Mouse (Mus musculus) ES-E14 (cell line): ENCODE results near the gene Kcnk2. TPM values are rescaled to one million over a fixed set of nuclear protein-coding genes. Genes with fewer than 3 reads are reported as not detected.

Experiments
- DNase-seq: peaks from one replicate; pipeline ENCODE4 v3.0.0-alpha.2; 2013; ENCODE audit warnings: low read depth, low spot score
- H3K27ac ChIP-seq: 2 replicates; pipeline ENCODE4 v1.5.1; 2012; ENCODE audit warnings: low read depth, mild to moderate bottlenecking, low read length, moderate library complexity, mixed read lengths; ENCODE audit not compliant: poor library complexity, insufficient read depth, severe bottlenecking
- H3K36me3 ChIP-seq: 2 replicates; pipeline ENCODE4 v1.6.1; 2012; ENCODE audit warnings: mild to moderate bottlenecking, low read length, moderate library complexity, mixed read lengths; ENCODE audit not compliant: control insufficient read depth, poor library complexity, insufficient read depth, severe bottlenecking
- H3K4me1 ChIP-seq, 2 experiments: fragments of 150-350 bp in 1 of 2; sonication (generic) in 1 of 2; 2 replicates each; pipeline ENCODE4 v1.6.1; 2012; ENCODE audit warnings: low read length in 2 of 2, mild to moderate bottlenecking in 1 of 2, mixed read lengths in 1 of 2; ENCODE audit not compliant: control insufficient read depth in 2 of 2, insufficient read depth in 2 of 2, poor library complexity in 1 of 2
- H3K4me3 ChIP-seq, 2 experiments: fragments of 150-350 bp in 1 of 2; sonication (generic) in 1 of 2; 2 replicates each; pipeline ENCODE4 v1.5.1; 2012; ENCODE audit warnings: low read length in 2 of 2, low read depth in 1 of 2, mild to moderate bottlenecking in 1 of 2, mixed read lengths in 1 of 2; ENCODE audit not compliant: insufficient read depth in 1 of 2, poor library complexity in 1 of 2, severe bottlenecking in 1 of 2
- H3K9ac ChIP-seq: 2 replicates; pipeline ENCODE4 v1.6.1; 2012; ENCODE audit warnings: low read depth, mild to moderate bottlenecking, low read length, mixed read lengths; ENCODE audit not compliant: poor library complexity, insufficient read depth, severe bottlenecking
- H3K9me3 ChIP-seq: fragments of 150-350 bp; sonication (generic); 2 replicates; pipeline ENCODE4 v1.6.1; 2012; ENCODE audit warnings: low read depth, mild to moderate bottlenecking, low read length; ENCODE audit not compliant: control insufficient read depth, insufficient read depth
- CHD2 ChIP-seq: IDR thresholded peaks from 2 replicates; pipeline ENCODE4 v1.6.1; 2014; ENCODE audit warnings: mild to moderate bottlenecking, low read depth, low read length, inconsistent platforms
- HCFC1 ChIP-seq: IDR thresholded peaks from 2 replicates; pipeline ENCODE4 v1.6.1; 2012; ENCODE audit warnings: low read length, inconsistent platforms, borderline replicate concordance; ENCODE audit not compliant: insufficient read depth
- MAFK ChIP-seq: IDR thresholded peaks from 2 replicates; pipeline ENCODE4 v1.6.1; 2014; ENCODE audit warnings: mild to moderate bottlenecking, low read depth, low read length, inconsistent platforms; ENCODE audit not compliant: insufficient read depth
- ZC3H11A ChIP-seq: IDR thresholded peaks from 2 replicates; pipeline ENCODE4 v1.6.1; 2012; ENCODE audit warnings: low read depth, mild to moderate bottlenecking, inconsistent platforms, low read length, borderline replicate concordance
- ZNF384 ChIP-seq: IDR thresholded peaks from 2 replicates; pipeline ENCODE4 v1.6.1; 2012; ENCODE audit warnings: low read depth, low read length, inconsistent platforms
- in situ Hi-C, 2 experiments: fragments of 600-800 bp; cut with MboI; formaldehyde crosslinking; loops; one replicate each; pipeline ENCODE4 v1.15.1; 2025; ENCODE audit warnings: low sequenced_read_pairs in 2 of 2, inconsistent platforms in 1 of 2; ENCODE audit not compliant: unreplicated experiment in 2 of 2
- total RNA-seq: library from RNA; depleted of rRNA; stranded (reverse); fragments of 300-350 nt; gene quantifications from 2 replicates; pipeline ENCODE4 v1.2.3, GENCODE M21; 2012

Kcnk2 gene
- total RNA-seq, 1 experiment, result 0.94 TPM

DNA sequence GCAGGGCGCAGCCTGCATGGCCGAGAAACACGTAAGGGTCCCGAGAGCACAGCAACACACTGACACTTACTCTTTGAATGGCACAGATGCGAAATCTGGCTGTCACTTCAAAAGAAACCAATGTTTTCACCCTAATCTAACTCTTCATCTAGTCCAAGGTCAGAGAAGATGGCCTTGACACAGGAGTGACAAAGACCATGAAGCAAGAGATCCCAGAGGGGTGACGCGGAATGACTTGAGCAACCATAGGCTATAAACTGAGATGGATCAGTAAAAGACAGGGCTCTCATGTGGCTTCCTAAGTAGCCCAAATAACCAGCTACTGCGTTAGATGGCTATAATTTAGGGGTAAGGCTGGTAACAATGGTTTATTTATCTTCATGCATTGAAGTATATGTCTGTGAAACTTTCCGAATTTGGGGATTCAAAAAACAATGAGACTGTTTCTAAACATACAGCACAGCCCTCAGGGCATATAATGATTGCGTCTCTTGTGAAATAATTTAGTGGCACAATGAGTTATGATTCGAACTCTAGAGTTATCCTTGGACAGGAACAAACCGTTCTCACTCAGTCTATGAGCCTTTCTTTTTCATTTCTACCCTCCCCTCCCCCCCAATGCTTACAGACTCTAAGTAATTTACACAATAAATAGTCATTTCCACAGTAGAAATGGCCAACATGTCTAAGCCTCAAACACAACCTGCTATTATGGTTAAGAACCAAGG lies 108.2 kb downstream of the Kcnk2 start:
- TF ChIP-seq ZC3H11A (no peak), MAFK (no peak), CHD2 (no peak), HCFC1 (no peak), ZNF384 (no peak)
- DNase-seq, result no peak
- in situ Hi-C loops, result no loop called here
- Histone ChIP-seq H3K4me1 (no peaks in the 10 kb centered on the region), H3K36me3 (no peaks in the 10 kb centered on the region), H3K4me3 (no peak overlapping the region), H3K9ac (no peak overlapping the region), H3K27ac (no peak overlapping the region), H3K9me3 (no peaks in the 10 kb centered on the region)

DNA sequence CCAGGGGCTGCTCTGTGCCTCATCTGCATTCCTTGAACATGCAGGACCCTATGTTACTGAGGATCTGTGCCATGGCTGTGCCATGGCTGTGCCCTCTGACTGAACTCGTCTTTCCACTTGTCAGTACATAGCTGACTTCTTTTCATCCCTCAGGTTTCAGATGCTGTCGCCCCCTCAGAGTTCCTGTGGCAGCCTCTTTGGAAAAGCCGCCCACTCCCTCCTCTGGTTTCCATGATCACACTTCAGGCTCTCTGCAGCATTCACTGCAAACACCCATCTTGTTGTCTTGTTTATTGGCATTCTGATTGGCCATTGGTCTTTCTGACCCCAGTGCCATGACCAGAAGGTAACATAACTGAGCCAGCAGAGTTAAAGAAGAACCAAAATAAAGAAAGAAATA lies 111.2 kb downstream of the Kcnk2 start:
- TF ChIP-seq HCFC1, result no peak
- TF ChIP-seq ZC3H11A, result no peak
- TF ChIP-seq MAFK, result no peak
- no peak for TF ChIP-seq CHD2
- TF ChIP-seq ZNF384, result no peak
- Histone ChIP-seq H3K9ac (no peak overlapping the region), H3K4me3 (no peak overlapping the region), H3K9me3 (no peaks in the 10 kb centered on the region), H3K36me3 (no peaks in the 10 kb centered on the region), H3K27ac (no peak overlapping the region), H3K4me1 (no peaks in the 10 kb centered on the region)
- DNase-seq, result no peak
- in situ Hi-C loops, result no loop called here

DNA sequence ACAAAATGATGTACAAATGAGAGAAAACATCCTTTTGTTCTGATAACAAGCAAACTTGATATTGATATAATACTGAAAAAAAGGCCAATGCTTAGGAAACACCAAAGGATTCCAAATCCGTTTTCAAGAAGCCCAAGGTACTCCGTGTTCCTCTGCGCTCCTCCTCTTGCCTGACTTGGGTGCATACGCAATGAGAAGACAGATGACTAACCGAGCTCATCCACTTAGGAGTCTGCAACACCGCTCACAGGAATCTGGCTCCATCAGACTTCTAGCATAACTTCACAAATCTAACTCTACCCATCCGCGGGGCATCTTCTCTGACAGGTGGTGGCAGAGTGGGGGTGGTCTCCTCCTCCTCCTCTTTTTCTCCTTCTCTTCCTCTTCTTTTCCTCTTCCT lies 113.1 kb downstream of the Kcnk2 start:
- no peaks in the 10 kb centered on the region for H3K4me1 ChIP-seq
- in situ Hi-C loops, result no loop called here
- no peak for TF ChIP-seq HCFC1
- TF ChIP-seq MAFK, result no peak
- TF ChIP-seq ZNF384, result no peak
- TF ChIP-seq ZC3H11A, result no peak
- TF ChIP-seq CHD2, result no peak
- H3K36me3 ChIP-seq, result no peaks in the 10 kb centered on the region
- H3K9ac ChIP-seq, result no peak overlapping the region
- no peaks in the 10 kb centered on the region for H3K9me3 ChIP-seq
- H3K27ac ChIP-seq, result no peak overlapping the region
- DNase-seq, result no peak
- no peak overlapping the region for H3K4me3 ChIP-seq

DNA sequence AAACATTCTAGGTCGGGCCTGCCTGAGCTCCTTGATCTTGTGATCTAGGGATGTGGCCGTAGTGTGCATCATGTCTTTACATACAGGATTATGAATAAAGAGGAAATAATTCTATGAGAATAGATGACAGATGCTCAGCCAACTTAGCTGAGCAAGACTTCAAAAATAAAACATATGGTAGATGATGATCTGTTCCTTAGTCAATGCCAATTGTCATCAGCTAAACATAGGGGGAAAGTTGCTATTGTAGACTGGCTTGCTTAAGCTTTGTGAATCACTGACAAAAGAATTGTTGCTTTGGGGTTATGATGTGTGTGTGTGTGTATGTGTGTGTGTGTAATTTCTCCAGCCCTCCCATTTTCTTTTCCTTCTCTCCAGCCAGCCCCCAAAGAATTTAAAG lies 129.8 kb downstream of the Kcnk2 start:
- H3K9me3 ChIP-seq, result no peaks in the 10 kb centered on the region

DNA sequence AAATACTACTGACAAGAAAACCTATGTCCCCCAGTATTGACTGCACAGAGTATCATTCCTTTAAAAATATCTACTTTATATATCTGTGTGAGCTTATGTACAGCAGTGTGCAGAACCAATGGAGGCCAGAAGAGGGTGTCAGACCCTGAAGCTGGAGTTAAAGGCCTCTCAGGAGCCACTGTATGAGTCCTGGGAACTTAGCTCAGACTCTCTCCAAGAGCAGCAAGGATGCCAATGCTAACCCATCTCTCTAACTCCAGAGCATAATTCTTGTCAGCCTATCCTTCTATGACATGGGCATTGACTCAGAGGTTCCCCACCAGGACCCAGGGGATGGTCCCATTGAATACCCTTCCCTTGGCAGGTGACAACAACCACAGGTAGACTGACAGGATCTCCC lies 148.4 kb downstream of the Kcnk2 start:
- Histone ChIP-seq H3K4me1 (no peaks in the 10 kb centered on the region), H3K9me3 (no peaks in the 10 kb centered on the region), H3K36me3 (no peaks in the 10 kb centered on the region), H3K4me3 (no peak overlapping the region), H3K9ac (no peak overlapping the region), H3K27ac (no peak overlapping the region)
- no peak for TF ChIP-seq CHD2
- no peak for TF ChIP-seq HCFC1
- no peak for TF ChIP-seq MAFK
- no peak for TF ChIP-seq ZC3H11A
- no peak for TF ChIP-seq ZNF384
- no peak for DNase-seq
- in situ Hi-C loops, result no loop called here

More for the DNA sequence above, 129.8 kb downstream of the Kcnk2 start:
- no peak overlapping the region for H3K9ac ChIP-seq
- H3K27ac ChIP-seq, result no peak overlapping the region
- TF ChIP-seq ZNF384 (no peak), MAFK (no peak)
- no peak overlapping the region for H3K4me3 ChIP-seq
- no peaks in the 10 kb centered on the region for H3K4me1 ChIP-seq
- in situ Hi-C loops, result no loop called here
- no peaks in the 10 kb centered on the region for H3K36me3 ChIP-seq
- no peak for DNase-seq
